Mouse (Mus musculus): ENCODE measurements around the gene Gm28047.

DNA sequence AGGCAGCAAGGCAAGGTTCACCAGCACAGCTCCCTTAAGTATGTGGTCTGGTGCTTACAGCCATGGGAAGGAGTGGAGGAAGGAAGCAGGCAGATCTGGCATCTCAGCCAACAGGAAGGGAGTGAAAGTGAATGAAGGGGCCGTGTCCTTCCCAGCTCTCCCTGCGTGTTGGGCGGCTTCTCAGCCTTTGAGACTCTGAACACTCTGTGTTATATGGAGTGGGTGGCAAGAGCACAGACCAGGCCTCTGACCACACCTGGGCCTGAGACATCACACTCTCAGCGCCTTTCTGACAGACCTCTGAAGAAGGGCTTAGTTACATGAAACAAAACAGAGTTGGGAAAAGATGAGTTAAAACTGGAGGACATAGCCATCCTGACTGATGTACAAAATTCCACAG is 94.3 kb downstream of the Gm28047 start:
- no peak for TF ChIP-seq CTCF (IDR thresholded peaks at IDR 0.05; ENCODE audit: low read depth)
- no peak for TF ChIP-seq EP300 (IDR thresholded peaks at IDR 0.05; ENCODE audit: low read depth)
